ENCODE assay signal across 13 mouse cellular contexts in genomic region chr5:67831293-67832147, GRCm38 (mm10). TPM values are rescaled to one million over a fixed set of nuclear protein-coding genes. Genes with fewer than 3 reads are reported as not detected.
DNase-seq lines count a peak whose midpoint lies in the region; ATAC-seq and TF ChIP-seq lines count a peak whose summit lies in the region.
"Had no signal": no experiment of that assay in that cellular context is flagged by ENCODE, and none has a peak within 500 bp of the region (broad histone marks: within the 10 kb centered on the region; RNA-seq: fewer than 3 reads in every experiment).

No protein-coding gene starts in this region.

- no peak for TF ChIP-seq CTCF in thymus, adult 2 months (IDR thresholded peaks at IDR 0.05; ENCODE audit: borderline replicate concordance, control insufficient read depth, extremely low read depth, insufficient read depth, low read length, poor library complexity)
- no peak for TF ChIP-seq CTCF in liver, embryonic 14.5 days (IDR thresholded peaks at IDR 0.05; ENCODE audit: low read depth)
- TF ChIP-seq CTCF in heart, adult 2 months (IDR thresholded peaks at IDR 0.05): no peak
- no peak for TF ChIP-seq CTCF in hindbrain, postnatal 0 days (IDR thresholded peaks at IDR 0.05; ENCODE audit: low read depth)

- DNase-seq in thymus, adult 2 months: no peak
- DNase-seq in thymus, adult 18-20 months: no peak
- no peak for DNase-seq in liver, embryonic 14.5 days (ENCODE audit: low read depth in 3 of 3, low spot score in 3 of 3)
- no peak for DNase-seq in heart, adult 2 months
- DNase-seq in hindbrain, postnatal 0 days (ENCODE audit: low spot score): no peak
- DNase-seq in c-Kit-positive CD71-positive TER-119-positive erythroid progenitor cells, embryonic 14.5 days (ENCODE audit: low spot score): no peak
- DNase-seq: cerebellum, postnatal 14 days; kidney, adult 9 months; lung, postnatal 36 days had no signal

- WGBS in thymus, adult 2 months: 53% methylated on average over 10 of the region's 10 CpGs
- 42% methylated on average over 10 of the region's 10 CpGs for WGBS in liver, embryonic 14.5 days (ENCODE audit: insufficient replicate concordance)
- 62% methylated on average over 10 of the region's 10 CpGs for WGBS in stomach, embryonic 16.5 days
- WGBS in heart, adult 2 months: 69% methylated on average over 10 of the region's 10 CpGs
- 81% methylated on average over 10 of the region's 10 CpGs for WGBS in hindbrain, postnatal 0 days

- no peaks in the 10 kb centered on the region for H3K36me3 ChIP-seq in thymus, adult 2 months (ENCODE audit: control insufficient read depth, insufficient read depth, low read length)
- no peaks in the 10 kb centered on the region for H3K36me3 ChIP-seq in liver, embryonic 14.5 days (replicated peaks; ENCODE audit: control insufficient read depth, insufficient read depth, low read depth)
- no peaks in the 10 kb centered on the region for H3K36me3 ChIP-seq in stomach, embryonic 16.5 days (ENCODE audit: control insufficient read depth, insufficient read depth, low read length)
- H3K36me3 ChIP-seq in heart, adult 2 months (ENCODE audit: control insufficient read depth, insufficient read depth, low read length): peaks cover 2% of the 10 kb centered on the region; the same call in 1 of the 2 replicates
- H3K36me3 ChIP-seq in hindbrain, postnatal 0 days (ENCODE audit: insufficient read depth, low read length): no peaks in the 10 kb centered on the region

- H3K9me3 ChIP-seq in liver, embryonic 14.5 days (ENCODE audit: control insufficient read depth, low read length): no peaks in the 10 kb centered on the region
- H3K9me3 ChIP-seq in stomach, embryonic 16.5 days (replicated peaks; ENCODE audit: control insufficient read depth, low read length): no peaks in the 10 kb centered on the region
- no peaks in the 10 kb centered on the region for H3K9me3 ChIP-seq in hindbrain, postnatal 0 days (ENCODE audit: low read length)

- H3K27me3 ChIP-seq in thymus, adult 2 months (ENCODE audit: control insufficient read depth, insufficient read depth, low read length): no peaks in the 10 kb centered on the region
- no peaks in the 10 kb centered on the region for H3K27me3 ChIP-seq in liver, embryonic 14.5 days (ENCODE audit: control insufficient read depth, insufficient read depth, low read length)
- no peaks in the 10 kb centered on the region for H3K27me3 ChIP-seq in stomach, embryonic 16.5 days (ENCODE audit: control insufficient read depth, insufficient read depth, low read length)
- no peaks in the 10 kb centered on the region for H3K27me3 ChIP-seq in heart, adult 2 months (ENCODE audit: control insufficient read depth, insufficient read depth, low read length)
- no peaks in the 10 kb centered on the region for H3K27me3 ChIP-seq in hindbrain, postnatal 0 days (ENCODE audit: insufficient read depth, low read length)
- H3K27me3 ChIP-seq: Patski had no signal

- H3K79me2 ChIP-seq in heart, adult 2 months (replicated peaks; ENCODE audit: control insufficient read depth, insufficient read depth, low read length): peaks cover 3% of the 10 kb centered on the region

- intact Hi-C loops in heart, adult 2 months (cut with DNase I): no loop called here

- ATAC-seq in activated CD4-positive, CD25-positive, alpha-beta regulatory T cell, adult 4 months: peak; percentile 45
- ATAC-seq in liver, embryonic 14.5 days (ENCODE audit: insufficient read depth): peak; percentile 83
- peak; percentile 50; the same call in 1 of the 2 replicates for ATAC-seq in stomach, embryonic 16.5 days (ENCODE audit: insufficient read depth, low FRiP score)
- no peak for ATAC-seq in hindbrain, postnatal 0 days
- ATAC-seq: Patski had no signal

- H3K4me3 ChIP-seq in thymus, adult 2 months (ENCODE audit: control insufficient read depth, insufficient read depth, low read length): no peak overlapping the region
- no peak overlapping the region for H3K4me3 ChIP-seq in liver, embryonic 14.5 days (ENCODE audit: insufficient read depth in 1 of 2, low read depth in 2 of 2, low read length in 2 of 2)
- no peak overlapping the region for H3K4me3 ChIP-seq in stomach, embryonic 16.5 days (replicated peaks; ENCODE audit: low read length)
- no peak overlapping the region for H3K4me3 ChIP-seq in heart, adult 2 months
- H3K4me3 ChIP-seq in hindbrain, postnatal 0 days (ENCODE audit: low read length): no peak overlapping the region
- H3K4me3 ChIP-seq: myocyte had no signal

- TF ChIP-seq POLR2A in thymus, adult 2 months (IDR thresholded peaks at IDR 0.05; ENCODE audit: control insufficient read depth, extremely low read depth, insufficient read depth, low read length, poor library complexity): no peak
- no peak for TF ChIP-seq POLR2A in heart, adult 2 months (IDR thresholded peaks at IDR 0.05; ENCODE audit: insufficient read depth, low read depth, low read length)

- H3K4me2 ChIP-seq in liver, embryonic 14.5 days (ENCODE audit: low read depth): peak overlapping the region; percentile 33
- no peak overlapping the region for H3K4me2 ChIP-seq in stomach, embryonic 16.5 days (ENCODE audit: low read depth, low read length)
- H3K4me2 ChIP-seq in hindbrain, postnatal 0 days (ENCODE audit: low read depth, low read length): no peak overlapping the region

- TF ChIP-seq EP300 in liver, embryonic 14.5 days (IDR thresholded peaks at IDR 0.05; ENCODE audit: low read depth): peak; percentile 52
- TF ChIP-seq EP300 in heart, adult 2 months (IDR thresholded peaks at IDR 0.05; ENCODE audit: insufficient read depth, low read depth, low read length): no peak

- peaks cover 11% of the 10 kb centered on the region for H3K4me1 ChIP-seq in thymus, adult 2 months (replicated peaks; ENCODE audit: control insufficient read depth, insufficient read depth, low read length)
- peaks cover 32 to 51% of the 10 kb centered on the region in 2 experiments for H3K4me1 ChIP-seq in liver, embryonic 14.5 days (replicated peaks; ENCODE audit: control insufficient read depth in 2 of 2, insufficient read depth in 2 of 2, low read length in 1 of 2)
- no peaks in the 10 kb centered on the region for H3K4me1 ChIP-seq in stomach, embryonic 16.5 days (ENCODE audit: control insufficient read depth, insufficient read depth, low read length)
- H3K4me1 ChIP-seq in heart, adult 2 months (ENCODE audit: control insufficient read depth, insufficient read depth, low read length): no peaks in the 10 kb centered on the region; the same call in 1 of the 2 replicates
- H3K4me1 ChIP-seq in hindbrain, postnatal 0 days (ENCODE audit: insufficient read depth, low read length): no peaks in the 10 kb centered on the region

- H3K27ac ChIP-seq in thymus, adult 2 months (ENCODE audit: control insufficient read depth, insufficient read depth, low read length): peak overlapping the region; percentile 38; the same call in 1 of the 2 replicates
- H3K27ac ChIP-seq in liver, embryonic 14.5 days: peak overlapping the region; percentile 62
- no peak overlapping the region for H3K27ac ChIP-seq in stomach, embryonic 16.5 days (ENCODE audit: low read length)
- H3K27ac ChIP-seq in heart, adult 2 months: no peak overlapping the region
- no peak overlapping the region for H3K27ac ChIP-seq in hindbrain, postnatal 0 days

- 0 out of 2 replicates have a peak overlapping the region, but pooled peaks have one; percentile 34 for H3K9ac ChIP-seq in liver, embryonic 14.5 days (replicated peaks)
- H3K9ac ChIP-seq in stomach, embryonic 16.5 days (ENCODE audit: low read length): no peak overlapping the region
- H3K9ac ChIP-seq in heart, adult 2 months (ENCODE audit: low read depth, low read length): no peak overlapping the region
- H3K9ac ChIP-seq in hindbrain, postnatal 0 days (replicated peaks; ENCODE audit: low read length): no peak overlapping the region

RNA-seq across cellular contexts. Expression of gene Atp8a1, which starts 15.7 kb away (rescaled TPM):
- polyA plus RNA-seq in thymus, adult 2 months (2012; rRNA removed): 27.8 and 63.5 TPM in 2 replicates
- polyA plus RNA-seq in activated CD4-positive, CD25-positive, alpha-beta regulatory T cell, adult 4 months (2017; shearing (Covaris generic)): 1 to 10 TPM; 7.2 to 9.1 TPM
- polyA plus RNA-seq in liver, embryonic 14.5 days (2012; rRNA removed): 17.5 and 21.0 TPM in 2 replicates
- polyA plus RNA-seq in liver, embryonic 14.5 days (2014; fragmentation: Nextera tagmentation; extraction: Ambion mirVana): 42.5 and 43.6 TPM in 2 replicates
- polyA plus RNA-seq in stomach, embryonic 16.5 days (2015; fragmentation: Nextera tagmentation; extraction: Ambion mirVana): 10.2 and 10.4 TPM in 2 replicates
- 10 to 100 TPM; 21.8 to 21.9 TPM for total RNA-seq in heart, adult 2 months (2021)
- polyA plus RNA-seq in heart, adult 2 months (2012; rRNA removed): 8.8 and 15.3 TPM in 2 replicates
- 78.2 and 125 TPM in 2 replicates for total RNA-seq in hindbrain, postnatal 0 days (2014; rRNA removed)
- 37.8 and 41.1 TPM in 2 replicates for polyA plus RNA-seq in hindbrain, postnatal 0 days (2015; fragmentation: Nextera tagmentation; extraction: Ambion mirVana)

Comparison
In these comparisons a context has a peak if more than half of its experiments do, and no peak if none do; other contexts are left out.
1. H3K27ac ChIP-seq: peak in thymus, adult 2 months (single experiment) and liver, embryonic 14.5 days (single experiment); none in stomach, embryonic 16.5 days (single experiment), heart, adult 2 months (single experiment) and hindbrain, postnatal 0 days (single experiment).